Mouse (Mus musculus): ENCODE data around the gene Cox10.

The Cox10 gene

DNA sequence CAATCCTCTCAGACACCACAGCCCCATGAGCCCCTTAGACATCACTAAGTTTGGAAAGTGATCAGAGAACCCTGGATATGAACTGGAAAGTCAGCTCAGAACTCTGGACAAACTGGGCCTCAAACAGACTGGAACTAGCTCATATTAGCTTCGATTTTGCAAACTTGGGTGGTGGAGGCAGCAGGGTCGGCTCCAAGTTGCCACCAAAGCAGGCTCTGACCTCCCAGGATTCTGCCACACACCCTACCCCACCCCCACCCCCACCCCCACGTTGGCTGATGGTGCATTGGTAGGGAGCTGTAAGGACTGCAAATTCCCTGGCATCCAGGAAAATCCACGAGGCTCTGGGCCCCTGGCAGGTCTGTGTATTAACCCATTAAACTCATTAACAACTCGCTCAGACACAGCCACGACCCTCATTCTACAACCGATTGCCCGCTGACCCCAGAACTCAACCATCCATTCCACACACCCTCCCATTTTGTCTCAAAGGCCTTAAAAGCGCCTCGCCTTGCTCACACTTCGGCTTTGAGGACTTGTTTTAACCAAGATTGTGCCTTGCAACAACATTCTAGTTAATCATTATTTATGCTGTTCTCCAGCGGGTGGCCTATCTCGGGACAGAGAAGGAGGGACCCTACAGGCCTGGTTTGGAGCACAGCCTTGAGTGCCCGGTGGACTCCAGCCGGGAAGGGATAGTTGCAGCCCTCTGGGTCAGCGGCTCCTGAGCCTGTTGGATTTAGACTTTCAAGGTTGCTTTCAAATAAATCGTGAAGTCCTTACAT, 160.8 kb downstream of the Cox10 start:
- no peak for DNase-seq (ENCODE audit: low read depth, low spot score)

GRCm38 (mm10) chr11:63917561-63917960, 161.7 kb downstream of the Cox10 start:
- no peak for DNase-seq (ENCODE audit: low read depth, low spot score)

- DNase-seq (ENCODE audit: low read depth, low spot score), result peak; percentile 78
These were observed 164.9 kb downstream of the Cox10 start for GRCm38 (mm10) chr11:63914388-63914787.

DNA sequence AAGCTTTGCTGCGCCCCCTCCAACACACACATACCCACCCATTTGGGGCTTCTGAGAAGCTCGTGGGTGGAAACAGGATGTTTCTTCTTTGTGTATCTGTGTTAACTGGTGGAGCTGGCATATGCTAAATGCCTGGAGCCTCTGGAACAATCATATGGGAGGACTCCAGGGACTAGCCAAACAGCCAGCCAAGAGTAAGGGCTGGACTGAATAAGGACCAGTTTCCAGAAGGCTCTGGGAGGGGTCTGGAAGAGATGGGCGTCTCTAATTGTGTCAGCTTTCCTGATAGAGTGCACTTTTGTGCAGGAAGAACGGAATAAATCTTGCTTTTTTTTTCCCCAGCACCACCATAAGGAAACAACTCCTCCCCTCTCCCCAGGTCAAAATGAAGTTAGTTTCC, 165.3 kb downstream of the Cox10 start:
- DNase-seq (ENCODE audit: low read depth, low spot score), result no peak
